Mouse (Mus musculus): Measurements from ENCODE around the gene Lsamp.

Lsamp gene

DNA sequence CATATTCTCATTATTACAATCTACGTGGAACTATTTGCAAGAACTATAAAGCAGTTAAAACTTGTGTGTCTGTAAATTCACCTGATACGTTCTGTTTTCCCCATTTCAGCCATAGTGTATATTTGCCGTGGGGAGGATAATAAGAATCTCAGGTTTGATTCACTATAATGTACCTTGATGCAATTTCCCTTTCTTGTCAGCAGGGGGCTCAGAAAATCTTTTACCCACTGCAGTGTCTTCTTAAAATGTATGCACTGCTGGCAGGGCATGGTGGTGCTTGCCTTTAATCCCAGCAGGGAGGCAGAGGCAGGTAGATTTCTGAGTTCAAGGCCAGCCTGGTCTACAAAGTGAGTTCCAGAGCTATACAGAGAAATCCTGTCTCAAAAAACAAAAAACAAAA lies 287.7 kb downstream of the Lsamp start:
- DNase-seq (ENCODE audit: low spot score) = no peak

DNA sequence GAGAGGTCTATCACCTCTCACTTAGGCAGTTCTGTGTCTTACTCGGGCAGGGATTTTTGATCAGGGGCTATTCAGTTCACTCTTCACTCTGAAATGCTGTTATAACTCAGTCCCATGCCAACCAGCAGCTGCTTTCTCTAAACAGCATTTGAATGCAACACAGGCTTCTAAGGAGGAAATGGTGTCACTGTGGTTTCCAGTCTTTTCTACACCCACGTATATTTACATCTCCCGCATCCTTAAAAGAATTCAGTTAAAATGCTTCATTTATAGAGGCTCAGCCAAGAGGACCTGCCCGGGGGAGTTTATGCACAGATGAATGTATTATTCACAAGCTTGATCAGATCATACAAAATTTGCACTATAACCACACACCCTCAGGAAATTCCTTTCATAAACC lies 306.0 kb downstream of the Lsamp start:
- DNase-seq (ENCODE audit: low spot score) = no peak

DNA sequence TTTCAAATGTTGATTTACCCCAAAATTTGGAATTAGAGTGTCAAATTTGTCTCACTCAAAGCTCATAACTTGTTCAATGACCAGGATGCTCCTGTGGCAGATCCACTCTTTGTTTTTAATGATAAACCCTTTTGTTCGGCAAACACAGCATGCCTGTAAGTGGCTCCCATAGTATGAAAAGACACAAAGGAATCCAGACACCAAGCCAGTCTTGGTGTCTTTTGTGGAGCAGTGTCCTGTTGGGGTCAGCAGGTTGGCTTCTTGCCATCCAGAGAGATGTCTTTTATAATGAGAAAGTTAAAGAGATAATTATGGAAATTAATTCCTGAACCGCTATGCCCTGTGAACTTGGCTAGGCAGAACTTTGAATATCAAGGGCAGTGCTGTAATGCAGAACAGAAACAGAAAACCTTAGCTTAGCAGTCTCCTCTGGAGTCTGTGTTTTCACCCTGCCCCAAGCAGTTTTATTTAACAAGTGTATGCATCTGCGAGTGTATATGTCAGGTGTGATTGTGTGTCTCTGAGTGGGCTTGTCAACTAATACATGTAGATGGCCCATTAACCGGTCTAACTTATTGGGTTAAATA lies 310.2 kb downstream of the Lsamp start:
- no peak for DNase-seq (ENCODE audit: low spot score)

DNA sequence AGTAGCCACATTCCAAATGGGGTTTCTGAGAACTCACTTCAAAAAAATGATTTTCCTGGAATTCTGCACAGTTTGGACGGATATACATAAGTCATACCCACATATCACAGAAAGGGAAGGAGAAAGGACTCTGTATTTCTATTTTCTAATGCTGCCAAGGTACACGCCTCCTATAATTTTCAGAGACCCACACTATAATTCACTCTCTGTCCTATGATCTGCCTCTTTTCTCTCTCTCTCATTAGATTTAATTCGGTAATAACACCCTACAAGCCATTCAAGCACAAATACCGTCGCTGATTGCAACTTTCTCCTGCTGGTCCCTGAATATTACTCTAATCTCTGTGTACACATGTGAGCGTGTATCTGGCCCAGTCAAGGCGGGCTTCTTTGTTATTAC lies 311.1 kb downstream of the Lsamp start:
- DNase-seq (ENCODE audit: low spot score) = no peak

DNA sequence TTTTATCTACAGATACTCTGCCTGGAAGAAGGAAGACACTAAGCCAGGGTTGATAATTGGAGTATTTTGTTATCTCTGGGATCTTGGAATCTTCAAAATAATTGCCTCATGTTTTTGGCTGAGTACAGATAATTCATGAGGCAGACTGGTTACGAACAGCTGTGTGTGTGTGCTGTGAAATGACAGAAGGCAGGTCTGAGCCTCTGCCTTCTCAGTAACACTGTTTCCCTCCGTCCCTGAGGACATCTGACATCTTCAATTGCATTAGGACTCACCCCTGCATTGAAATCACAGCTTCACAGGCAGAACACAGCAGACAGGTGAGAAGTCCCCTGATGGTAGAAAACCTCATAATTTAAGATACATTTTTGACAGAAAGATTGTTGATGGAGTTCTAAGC lies 323.5 kb downstream of the Lsamp start:
- DNase-seq (ENCODE audit: low spot score) = no peak

DNA sequence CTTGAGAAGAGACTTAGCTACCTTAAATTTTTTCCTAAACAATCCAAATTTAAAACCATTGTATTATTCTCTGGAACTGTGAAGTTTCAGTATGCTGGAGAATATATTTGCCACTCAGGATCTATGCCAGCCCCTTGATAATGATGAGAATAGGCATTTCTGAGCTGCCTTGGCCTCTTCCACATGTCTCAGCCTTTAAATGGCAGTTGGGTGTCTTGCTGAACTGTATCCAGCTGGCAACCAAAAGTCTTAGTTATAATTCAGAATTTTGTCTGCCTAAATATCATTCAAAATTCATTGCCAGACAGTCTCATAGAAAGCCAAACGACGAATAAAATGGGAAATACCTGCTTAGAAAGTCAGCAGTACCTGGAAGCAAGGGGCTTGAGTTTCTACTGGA lies 332.0 kb downstream of the Lsamp start:
- no peak for DNase-seq (ENCODE audit: low spot score)

DNA sequence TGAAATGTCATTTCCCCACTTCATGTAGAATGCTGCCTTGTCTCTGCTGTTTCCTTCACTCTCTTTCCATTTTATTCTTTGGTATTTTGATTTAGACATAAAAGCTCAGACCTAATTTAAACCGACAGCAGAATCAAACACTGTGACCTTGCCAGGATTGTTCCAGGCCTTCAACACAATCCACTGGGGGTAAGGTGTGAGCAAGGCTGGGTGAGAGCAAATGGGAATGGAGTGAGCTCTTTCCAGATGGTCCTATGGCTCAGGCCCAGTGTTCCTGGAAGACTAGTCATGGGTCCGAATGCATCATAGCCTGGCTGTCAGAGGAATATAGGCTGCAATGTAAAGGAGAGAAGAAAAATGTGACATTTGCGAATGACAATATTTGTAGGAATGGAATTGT lies 340.6 kb downstream of the Lsamp start:
- no peak for DNase-seq (ENCODE audit: low spot score)

DNA sequence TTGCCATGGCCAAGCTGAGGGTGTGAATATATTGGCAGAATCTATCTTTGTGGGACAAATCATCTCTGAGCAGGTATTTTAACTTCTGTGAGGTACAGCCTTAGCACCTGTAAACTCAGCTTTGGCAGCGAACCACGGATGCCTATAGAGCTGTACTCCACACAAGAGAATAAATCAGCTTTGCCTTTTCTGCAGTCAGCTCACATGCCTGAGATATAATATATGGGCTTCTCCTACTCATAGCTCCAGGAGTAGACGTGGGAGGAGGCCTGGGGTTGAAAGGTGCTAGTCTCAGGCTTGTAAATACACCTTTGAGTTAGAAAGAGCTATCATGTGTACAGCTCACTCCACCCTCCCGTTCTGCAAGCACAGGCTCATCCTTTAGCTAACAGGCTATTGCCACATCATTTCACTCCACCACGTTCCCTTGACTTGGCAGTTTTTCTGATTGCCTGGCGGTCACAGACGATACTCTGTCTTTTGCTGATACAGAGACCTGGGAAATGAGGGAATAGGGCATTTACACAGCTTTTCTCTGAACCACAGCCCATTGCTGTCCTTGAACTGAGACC lies 344.2 kb downstream of the Lsamp start:
- no peak for DNase-seq (ENCODE audit: low spot score)

DNA sequence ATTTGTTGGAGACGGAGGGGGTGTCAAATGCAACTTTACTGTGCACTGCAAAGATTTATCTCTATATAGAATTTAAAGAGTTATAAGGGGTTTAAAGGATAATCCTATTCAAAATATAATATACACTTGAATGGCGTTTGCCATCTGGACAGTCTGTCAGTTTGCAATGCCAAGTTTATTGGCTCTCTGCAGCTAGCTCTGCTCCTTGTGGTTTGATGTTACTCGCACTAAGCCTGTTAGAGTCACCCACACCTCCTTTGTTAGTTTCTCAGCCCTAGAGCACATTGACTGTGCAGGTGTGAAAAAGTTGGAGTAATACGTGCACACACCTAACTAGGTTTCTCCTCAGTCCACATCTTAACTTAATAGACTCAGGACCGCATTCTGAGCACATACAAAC lies 385.5 kb downstream of the Lsamp start:
- no peak for DNase-seq (ENCODE audit: low spot score)

DNA sequence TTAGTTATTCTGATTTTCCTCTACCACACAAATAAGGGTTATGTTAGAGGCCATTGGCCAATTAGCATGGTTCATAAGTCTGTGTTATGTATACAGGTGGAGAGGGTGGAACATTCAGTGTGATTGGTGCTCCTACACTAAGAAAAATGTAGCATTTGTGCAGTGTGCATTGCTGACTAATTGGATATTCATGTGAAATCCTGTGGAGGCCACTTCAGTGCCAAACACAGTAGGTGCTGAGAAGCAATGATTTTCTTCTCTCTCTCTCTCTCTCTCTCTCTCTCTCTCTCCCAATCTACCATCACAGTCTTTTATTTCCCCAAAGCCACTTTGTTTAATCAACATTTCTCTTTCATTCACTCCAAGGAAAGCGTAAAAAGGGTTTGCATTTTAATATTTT lies 387.1 kb downstream of the Lsamp start:
- no peak for DNase-seq (ENCODE audit: low spot score)

DNA sequence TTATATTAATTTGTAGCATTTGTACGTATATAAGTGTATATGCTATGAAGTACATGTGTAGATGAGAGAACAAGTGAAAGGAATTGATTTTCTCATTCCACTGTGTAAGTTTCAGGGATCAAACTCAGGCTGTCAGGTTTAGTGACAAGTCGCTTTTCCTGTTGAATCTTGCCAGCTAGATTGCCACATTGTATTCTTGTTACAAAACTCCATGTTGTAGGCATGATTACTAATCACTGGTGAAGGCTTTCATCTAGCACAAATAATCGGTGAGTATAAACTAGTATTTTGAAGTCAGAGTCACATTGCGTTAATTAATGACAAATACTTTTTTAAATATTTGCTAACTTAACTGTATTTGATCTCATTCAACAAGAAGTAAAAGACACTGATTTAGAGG lies 391.2 kb downstream of the Lsamp start:
- DNase-seq (ENCODE audit: low spot score) = no peak

DNA sequence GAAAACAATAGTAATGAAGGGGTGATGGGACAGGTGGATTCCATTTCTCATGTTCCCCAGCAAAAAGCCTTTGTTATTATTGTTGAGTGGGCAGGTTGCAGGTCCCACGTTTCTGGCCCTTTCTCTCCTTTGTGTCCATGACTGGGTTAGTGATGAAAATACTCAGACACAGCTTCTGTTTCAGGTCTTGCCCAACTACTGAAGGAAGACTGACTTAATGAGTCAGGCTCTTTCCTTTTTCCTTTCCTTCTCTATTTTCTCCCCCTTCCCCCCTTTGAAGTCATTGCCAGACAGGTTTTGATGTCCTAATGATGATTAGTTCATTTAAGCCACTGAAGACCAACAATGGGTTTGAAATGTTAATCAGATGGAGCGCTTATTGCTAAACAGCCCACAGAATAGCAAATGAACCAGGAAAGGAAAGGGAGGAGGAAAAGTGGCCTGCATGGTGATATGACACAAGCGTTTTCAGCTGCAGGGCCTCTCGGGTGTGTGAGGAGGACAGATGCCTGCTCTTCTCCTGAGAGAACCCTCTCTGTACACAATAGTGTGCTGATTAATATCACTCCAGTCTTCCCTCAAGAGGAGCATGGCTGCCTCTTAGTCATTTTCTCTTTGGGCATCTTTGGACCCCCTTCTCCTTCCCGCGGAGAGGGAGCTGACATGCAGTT lies 393.1 kb downstream of the Lsamp start:
- no peak for DNase-seq (ENCODE audit: low spot score)

DNA sequence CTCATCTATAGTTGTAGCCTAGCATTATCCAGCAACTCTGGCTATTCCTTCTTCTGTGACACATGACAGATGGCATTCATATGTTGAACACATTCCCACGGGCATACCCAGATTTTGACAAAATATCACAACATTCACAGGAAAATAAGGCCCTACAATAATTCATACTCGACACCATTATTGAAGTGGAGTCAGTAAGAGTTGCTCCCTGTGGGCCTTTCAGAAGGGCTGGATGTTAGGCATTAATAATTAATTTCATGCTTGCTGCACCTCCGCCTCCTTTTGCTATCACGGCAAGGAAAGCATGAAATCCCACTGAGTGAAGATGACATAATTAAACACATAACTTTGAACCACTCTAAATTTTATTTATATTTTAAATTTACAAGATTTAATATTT lies 407.9 kb downstream of the Lsamp start:
- DNase-seq (ENCODE audit: low spot score) = no peak

DNA sequence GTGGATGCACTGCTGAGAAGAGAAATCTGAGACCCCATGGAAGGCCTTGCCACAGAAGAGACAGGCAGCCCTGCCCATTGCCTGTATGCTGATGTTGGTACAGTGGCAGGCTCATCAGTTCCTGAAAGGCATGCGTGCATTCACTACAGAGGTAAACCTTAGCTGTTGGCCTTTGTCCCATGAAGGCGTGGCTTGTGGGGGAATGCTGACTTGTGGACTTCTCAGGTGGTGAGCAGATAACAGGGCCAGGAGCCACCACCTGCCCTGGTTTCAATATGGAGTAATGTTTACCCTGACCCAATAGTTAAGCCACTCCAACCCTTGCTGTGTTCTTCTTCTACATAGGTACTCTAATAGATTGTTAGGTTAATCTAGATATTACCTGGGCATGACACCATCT lies 415.4 kb downstream of the Lsamp start:
- DNase-seq (ENCODE audit: low spot score) = no peak

DNA sequence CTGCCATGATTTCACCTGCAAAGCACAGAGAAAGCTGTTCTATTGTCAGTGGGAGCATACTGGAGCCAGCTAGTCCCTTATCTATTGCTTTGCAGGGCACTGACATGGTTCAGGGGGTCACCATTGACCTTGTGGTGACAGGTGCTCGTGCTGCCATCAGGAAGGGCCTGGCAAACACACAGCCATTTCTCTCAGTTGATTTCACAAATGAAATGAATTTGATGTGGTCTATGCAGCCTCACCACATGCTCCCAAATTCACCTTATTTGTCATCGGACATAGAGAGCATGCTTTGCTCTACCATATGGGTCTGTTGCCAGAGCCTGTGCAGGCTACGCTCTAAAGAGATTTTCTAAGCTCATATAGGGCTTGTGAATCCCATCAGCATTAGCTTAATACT lies 450.1 kb downstream of the Lsamp start:
- DNase-seq (ENCODE audit: low spot score) = no peak

DNA sequence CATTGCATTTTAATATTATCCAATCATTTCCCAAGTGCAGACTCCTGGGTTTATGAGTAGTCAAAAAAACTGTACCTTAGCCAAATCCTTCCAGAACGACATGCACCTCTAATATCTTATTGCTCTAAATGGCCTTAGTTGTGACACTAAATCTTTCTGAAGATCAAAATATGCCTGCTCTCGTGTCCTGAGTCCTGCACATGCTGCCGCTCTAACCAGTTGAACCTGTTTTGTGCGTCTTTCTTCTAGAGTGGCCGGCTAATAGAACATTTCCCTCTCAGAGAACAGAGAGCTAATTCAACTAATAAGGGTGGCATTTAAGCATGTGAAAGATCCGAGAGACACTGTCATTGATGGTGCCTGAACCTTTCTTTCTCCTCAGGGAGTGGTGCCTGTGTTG lies 452.3 kb downstream of the Lsamp start:
- DNase-seq (ENCODE audit: low spot score) = no peak

DNA sequence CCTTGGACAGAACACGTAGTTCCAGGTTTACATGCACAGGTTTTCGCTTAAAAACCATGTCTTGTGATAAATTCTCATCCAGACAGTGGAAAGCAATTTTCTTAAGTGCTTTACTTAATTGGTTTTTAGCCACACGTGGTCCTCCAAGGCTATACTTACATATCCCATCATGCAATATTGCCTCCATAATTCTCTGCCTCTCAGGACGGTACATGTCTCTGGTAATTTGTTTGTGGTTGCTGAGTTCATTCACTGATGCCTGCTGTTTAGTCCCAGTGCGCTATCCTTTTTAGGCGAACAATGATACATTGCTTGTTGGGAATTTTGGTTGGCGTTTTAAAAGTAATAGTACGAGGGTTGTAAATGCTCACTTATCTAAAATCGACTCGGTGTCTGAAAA lies 453.7 kb downstream of the Lsamp start:
- DNase-seq (ENCODE audit: low spot score) = no peak

DNA sequence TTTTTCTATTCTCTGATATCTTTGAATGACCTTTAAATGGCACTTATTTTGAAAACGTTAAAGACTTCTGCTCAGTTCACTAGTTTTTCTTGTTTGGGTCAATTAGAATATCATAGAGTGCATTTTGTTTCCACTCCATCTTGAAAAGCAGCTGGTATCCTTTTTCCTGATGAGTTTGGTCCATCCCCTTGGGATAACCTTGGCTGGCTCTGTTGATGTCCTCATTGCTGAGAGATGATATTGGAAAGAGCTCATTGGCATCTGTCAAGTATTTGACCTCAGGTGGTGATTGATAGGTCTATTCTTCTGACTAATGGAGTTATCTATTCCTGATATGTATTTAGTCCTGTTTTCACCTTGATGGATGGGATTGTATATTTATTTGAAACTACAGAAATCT lies 454.7 kb downstream of the Lsamp start:
- no peak for DNase-seq (ENCODE audit: low spot score)

DNA sequence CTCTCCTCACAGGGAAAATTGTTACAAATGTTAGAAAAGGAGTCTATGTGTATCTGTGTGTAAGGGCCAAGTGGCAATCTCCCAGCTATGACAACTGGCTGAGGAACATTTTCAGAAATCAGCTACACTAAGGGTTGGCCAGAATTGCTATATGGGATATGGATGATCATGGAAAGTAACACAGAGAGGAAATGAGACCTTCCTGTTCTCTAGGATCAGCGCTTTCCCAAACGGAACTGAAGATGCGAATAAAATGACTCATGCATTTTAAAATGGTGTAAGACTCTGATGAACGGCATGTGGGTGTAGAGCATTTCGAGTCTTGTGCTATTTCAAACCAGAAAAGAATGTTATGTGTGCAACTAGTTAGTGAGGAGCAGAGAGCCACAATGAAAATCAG lies 462.4 kb downstream of the Lsamp start:
- DNase-seq (ENCODE audit: low spot score) = no peak

DNA sequence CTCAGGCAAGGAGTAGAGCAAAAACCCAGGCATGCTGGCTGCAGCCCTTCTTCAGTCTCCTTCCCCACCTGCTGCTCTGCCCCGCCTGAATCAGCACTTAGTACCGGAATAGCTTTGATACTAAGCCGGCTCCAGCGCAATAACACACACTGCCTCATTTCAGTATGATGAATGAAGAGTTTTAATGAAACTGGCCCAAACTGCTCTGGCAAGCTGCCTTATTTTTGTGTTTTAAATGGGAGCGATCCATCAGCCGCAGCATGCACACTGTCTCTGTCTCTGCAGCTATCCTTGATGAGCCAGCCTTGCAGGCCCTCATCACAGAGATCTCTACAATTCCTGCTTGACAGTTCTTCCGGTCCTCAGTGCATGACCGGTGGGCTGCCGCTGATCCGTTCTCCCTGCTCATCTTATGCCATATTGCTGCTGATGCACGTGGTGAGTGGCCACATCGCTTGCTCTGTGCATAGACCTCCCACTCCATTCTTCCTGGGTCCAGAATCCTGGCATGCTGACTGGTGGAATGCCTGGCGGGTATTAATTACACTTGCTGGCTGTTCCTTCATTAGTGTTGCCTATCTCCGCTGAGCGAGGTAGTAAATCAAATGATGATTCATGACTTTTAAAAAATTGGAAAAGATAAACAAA lies 479.4 kb downstream of the Lsamp start:
- DNase-seq (ENCODE audit: low spot score) = no peak

DNA sequence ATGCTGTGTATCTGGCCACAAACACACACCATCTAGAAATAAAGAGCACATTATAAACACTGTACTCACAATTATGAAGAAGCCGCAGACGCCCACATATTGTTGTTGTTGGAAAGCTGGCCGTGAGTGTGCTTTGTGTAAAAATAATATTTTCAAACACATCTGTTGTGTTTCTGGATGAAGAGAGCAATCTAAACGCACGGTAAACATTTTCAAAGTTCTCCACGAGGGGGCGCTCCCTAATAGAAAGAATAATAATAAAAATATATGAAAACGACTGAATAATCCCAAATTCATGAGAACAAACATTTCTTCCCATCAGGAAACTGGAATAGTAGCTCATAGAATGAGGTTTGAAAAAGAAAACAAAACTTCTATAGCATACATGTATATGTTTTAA lies 482.4 kb downstream of the Lsamp start:
- no peak for DNase-seq (ENCODE audit: low spot score)

DNA sequence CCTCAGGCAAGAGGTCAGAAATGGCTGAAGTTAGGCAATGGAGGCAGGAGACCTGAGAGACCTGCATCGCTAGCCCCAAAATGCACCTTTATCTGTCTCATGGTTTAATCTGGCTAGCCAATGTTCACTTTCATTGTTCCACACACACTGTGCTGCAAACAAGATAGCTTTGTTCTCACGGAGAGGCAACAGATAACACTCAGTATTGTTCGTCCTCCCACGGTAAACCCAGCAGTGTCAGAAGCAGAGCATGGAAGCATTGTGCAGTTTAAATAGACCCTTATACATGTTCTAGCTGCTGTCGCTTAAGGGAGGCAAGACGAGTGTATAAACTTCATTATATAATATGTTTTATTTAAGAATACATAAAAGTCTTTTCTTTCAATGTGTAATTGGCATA lies 486.8 kb downstream of the Lsamp start:
- DNase-seq (ENCODE audit: low spot score) = no peak

DNA sequence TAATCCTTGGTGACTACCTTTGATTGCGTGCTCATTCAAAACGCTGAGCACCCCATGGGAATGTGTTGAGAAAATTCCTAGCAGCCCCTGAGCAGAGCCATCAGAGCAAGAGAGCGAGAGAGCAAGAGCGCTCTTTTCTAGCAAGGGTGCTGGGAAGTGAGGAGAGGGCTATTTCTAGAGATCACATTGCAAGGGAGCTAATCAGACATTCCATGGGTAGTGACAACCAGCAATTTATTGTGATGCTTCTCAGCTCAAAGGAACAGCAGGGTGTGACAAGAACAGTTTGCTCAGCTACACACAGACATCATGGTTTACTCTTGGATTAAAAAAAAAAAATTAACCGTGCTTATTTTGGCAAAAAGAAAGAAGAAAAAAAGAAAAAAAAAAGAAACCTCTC lies 487.8 kb downstream of the Lsamp start:
- no peak for DNase-seq (ENCODE audit: low spot score)

DNA sequence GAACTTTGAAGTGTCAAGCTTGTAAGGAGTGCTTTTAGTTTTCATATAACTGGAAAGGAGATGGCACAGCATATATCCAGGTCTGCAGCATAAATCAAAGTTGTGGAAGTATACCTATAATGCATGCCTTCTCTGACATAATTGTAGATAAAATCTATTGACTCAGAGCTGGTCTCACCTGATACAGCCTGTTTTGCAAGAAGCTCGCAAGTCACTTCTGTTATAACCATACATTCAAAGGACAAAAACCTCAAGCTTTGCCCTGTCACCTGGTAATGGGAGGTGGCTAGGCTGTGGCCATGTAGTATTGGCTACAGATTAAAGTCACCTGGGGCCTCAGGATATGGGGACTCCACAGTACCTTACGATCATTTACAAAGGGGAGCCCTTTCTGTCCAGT lies 507.4 kb downstream of the Lsamp start:
- DNase-seq (ENCODE audit: low spot score) = no peak

Data from lung, postnatal 25 days (tissue).